Mouse (Mus musculus) frontal cortex, postnatal 10 days (tissue): ENCODE measurements at regions not wholly inside any gene's neighbourhood (a gene's known extent, or its start where the extent isn't known, plus 50 kb on each side); places are given as distances from the start of the nearest gene placed in this dataset.

Experiments
- DNase-seq, 2 experiments: peaks; one replicate each; pipeline ENCODE4 v3.0.0; 2022; ENCODE audit warnings: low spot score in 2 of 2, mixed read lengths in 1 of 2

DNA sequence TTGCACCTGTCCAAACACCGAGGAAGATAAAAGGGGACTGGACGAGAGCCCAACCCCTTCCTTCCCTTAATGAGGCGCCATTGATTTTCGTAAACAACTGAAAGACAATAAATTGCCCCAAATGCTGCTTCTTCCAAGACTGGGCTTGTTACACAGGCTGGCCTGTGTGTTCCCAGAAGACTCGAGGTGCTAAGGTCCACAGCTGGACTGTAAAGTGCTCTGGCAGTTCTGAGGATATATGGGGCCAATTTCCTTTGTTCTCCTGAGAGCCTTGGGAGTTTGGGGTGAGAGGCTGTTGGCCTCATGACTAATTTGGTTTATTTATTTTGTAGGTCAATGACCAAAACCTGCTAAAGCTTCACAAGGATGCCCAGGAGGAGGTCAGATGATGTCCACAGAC lies 377.3 kb upstream of the Prickle1 start:
- no peak for DNase-seq

GRCm38 (mm10) chr15:93961950-93962349 lies 366.3 kb upstream of the Prickle1 start:
- DNase-seq, result no peak

DNA sequence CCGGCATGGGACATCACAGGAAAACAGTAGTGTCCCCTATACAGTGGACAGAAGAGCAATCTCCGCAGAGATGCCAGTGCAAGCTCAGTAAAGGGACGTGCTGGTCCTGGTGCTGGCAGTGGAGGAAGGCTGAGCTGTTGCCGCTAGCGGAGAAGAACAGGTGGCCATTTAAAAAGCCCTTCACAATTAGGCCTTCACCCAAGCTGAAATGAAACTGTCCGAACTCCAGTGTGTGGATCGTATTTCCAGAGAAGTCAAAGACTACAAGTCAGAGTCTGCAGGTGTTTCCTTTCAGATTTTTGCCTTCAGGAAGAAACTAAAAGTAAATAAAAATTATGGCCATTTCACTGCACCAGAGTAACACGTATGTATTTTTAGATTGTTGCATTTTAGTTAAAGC lies 364.2 kb upstream of the Prickle1 start:
- no peak for DNase-seq

DNA sequence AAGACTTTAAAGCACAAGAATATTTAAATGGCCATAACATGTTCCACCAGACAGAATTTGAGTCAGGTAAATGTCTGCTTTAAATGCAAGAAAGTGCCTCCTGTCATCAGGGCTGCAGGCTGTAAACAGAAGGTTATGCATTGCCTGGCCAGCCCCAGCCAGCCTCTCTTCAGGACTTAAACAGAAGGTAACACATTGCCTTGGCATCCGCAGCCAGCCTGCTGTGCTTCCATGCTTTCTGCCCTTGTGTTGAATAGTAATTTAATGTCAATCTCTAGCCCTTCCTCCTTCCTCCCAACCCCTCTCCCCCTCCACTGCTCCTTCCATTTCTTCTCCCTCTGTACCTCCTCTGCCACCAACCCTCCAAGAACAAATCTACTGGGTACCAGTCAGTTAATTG lies 362.4 kb upstream of the Prickle1 start:
- DNase-seq, result no peak

DNA sequence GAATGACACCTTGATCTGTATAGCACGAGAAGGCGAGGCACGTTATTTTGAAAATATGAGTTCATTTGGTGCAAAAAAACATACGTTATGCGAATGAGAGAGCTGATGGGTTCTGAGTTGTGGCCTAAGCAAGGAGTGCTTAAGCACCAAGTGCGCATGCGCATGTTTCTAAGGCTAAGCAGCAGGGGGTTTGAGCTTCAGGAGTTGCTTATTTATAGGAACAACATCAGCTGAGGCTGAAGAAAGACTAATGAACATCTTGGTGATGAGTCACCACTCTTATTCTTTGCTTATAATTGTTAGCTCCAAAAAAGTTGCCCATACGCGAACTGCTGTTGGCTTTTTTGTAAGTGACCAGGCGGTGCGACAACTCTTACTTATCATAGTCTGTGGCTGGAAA lies 361.1 kb upstream of the Prickle1 start:
- DNase-seq, result no peak

- DNase-seq, result no peak
Observed at GRCm38 (mm10) chr15:93953548-93953947, 357.9 kb upstream of the Prickle1 start.

DNA sequence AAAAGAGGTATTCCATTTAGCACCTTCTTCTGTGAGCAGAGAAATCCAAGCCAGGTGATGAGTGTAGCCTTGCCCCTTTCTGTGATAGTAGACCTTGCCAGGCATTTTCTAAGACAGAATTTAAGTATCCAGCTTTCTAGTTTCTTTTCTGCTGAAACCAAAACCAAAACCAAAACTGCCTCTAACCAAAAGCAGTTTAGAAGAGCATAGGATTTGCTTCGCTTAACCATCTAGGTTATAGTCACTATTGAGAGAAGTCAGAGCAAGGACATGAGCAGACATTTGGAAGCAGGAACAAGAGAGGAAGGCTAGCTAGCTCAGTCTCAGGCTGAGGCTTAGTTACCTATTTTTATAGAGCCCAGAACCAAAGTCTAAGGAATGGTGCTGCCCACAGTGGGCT lies 354.8 kb upstream of the Prickle1 start:
- no peak for DNase-seq

DNA sequence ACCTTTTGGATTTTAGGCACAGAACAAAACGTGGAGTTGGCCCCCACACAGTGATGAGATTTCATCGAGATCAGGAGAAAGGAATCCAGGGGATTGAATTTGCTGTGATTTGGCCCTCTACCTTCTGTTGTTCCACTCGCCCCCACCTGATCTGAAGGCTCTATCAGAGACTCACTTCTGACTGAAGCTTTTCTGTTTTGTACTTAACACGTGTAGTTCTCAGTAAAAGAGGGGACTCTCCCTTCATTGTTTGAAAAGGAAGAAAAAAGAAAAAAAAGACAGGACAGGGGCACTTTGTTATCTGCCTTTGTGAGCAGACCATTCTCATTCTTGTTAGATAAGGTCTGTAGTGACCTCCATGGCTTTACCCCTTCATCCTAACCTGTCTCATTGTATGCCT lies 353.2 kb upstream of the Prickle1 start:
- no peak for DNase-seq

- DNase-seq, result no peak
Observed at GRCm38 (mm10) chr15:93943545-93943944, 347.9 kb upstream of the Prickle1 start.

- no peak for DNase-seq
Observed at GRCm38 (mm10) chr15:93932971-93933496, 337.3 kb upstream of the Prickle1 start.

- DNase-seq, result no peak
Observed at GRCm38 (mm10) chr15:93926842-93927241, 331.2 kb upstream of the Prickle1 start.

- DNase-seq, result no peak
Observed at GRCm38 (mm10) chr15:93926262-93926661, 330.6 kb upstream of the Prickle1 start.

DNA sequence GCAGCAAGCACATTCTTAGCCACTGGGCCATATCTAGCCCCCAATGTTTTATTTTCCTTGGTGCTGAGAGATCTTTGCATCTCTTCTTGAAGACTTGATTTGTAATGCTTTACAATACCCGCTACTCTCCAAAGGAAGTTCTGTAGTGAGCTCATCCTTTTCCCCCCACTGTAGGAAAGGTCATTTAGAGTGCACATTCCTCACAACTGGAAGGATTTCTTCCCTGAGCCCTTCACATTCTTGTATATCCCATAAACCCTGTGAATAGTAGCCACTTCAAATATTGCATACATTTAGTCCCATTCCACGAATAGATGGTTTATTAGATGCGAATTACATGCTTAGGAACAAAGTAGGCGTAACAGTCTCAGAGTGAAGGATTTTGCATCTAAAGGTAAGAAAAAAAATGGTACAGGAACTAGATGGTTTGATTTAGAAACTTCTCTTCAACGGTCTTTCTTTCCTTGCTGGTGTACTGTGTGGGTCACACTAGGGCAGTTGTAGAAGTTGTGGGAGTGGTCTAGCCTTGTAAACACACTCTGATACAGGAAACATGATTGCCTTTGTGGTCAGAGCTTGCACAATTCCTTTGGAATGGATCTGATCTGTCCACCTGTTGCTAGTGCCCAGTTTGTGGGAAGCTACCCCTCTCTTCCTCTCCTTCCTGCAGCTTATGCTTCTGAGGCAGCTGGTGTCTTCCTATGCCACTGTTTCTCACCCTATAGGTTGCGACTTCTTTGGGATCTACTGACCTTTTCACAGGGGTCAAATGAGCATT lies 326.0 kb upstream of the Prickle1 start:
- DNase-seq, result no peak

DNA sequence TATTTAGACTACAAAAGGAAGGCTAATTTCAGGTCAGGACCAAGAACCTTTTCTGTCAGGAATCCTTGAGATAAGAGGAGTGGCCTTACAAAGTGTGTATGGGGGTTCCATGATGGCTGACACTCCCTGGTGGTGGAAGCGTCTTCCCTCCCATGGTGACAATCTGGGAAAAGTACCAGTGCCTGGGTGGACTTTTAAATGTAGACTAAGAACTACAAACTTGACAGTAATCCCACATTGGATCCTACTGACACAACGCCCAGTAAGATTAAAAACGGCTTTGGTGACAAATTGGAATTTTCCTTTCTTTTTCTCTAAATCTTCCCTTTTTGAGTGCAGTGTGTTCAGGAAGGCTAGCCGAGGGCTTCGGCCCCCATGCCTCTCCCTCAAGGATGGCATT lies 325.3 kb upstream of the Prickle1 start:
- DNase-seq, result no peak

DNA sequence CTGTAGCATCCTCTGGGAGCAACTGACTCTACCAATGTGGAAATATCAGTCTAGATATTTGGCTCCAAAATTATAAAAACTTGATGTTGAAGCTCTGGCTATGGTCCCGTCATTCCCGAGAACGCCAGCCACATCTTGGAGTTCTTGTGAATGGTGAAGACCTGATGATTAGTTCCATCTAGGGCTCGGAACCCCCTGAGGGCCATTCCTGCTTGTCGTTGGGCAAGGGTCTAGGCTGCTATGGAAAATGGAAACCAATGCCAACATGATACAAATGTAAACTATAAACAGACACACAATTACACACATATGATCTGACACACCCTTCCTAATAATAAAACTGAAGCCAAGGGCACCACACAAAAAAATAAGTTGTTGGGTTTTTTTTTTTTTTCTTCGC lies 323.9 kb upstream of the Prickle1 start:
- no peak for DNase-seq

DNA sequence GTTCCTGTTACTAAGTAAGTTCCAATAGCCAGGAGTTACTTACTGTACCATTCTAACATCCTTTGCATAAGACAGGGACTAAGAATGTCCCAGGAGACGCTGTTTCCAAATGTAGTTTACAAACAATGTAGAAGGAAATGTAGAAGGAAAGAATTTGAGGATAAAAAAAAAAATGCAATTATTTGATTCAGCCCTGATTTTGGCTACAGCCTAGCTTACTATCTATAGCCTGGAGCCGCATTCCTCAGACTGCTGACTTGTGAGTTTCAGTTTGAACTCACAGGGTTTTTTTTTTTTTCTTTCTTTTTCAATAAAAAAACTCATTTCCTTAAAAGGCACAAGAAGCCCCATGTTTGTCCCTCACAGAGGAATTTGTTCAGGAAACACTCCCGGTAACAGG lies 321.2 kb upstream of the Prickle1 start:
- DNase-seq, result no peak

- no peak for DNase-seq
Observed at GRCm38 (mm10) chr15:93913462-93913861, 317.8 kb upstream of the Prickle1 start.

- no peak for DNase-seq
Observed at GRCm38 (mm10) chr15:93913041-93913440, 317.4 kb upstream of the Prickle1 start.

DNA sequence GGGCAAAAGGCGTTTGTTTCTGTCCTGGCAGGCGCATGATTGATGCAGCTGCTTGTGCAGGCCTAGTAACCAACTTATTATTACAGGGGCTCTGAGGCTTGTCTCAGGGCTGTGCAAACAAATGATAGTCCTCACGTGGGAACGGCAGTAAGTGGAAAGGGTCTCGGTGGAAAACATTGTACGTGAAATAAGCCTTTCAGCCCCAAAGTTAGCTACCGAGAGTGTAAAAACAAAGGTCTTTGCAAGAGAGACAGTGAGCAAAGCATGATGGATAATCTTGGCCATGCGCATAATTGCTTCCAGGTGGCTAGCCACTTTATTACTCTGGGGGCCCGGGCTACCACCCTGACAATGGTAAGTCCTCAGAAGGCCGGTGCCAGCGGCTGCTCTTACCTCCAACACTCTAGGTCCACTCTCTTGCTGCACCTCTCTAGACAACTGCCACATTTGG lies 315.3 kb upstream of the Prickle1 start:
- DNase-seq, result no peak

DNA sequence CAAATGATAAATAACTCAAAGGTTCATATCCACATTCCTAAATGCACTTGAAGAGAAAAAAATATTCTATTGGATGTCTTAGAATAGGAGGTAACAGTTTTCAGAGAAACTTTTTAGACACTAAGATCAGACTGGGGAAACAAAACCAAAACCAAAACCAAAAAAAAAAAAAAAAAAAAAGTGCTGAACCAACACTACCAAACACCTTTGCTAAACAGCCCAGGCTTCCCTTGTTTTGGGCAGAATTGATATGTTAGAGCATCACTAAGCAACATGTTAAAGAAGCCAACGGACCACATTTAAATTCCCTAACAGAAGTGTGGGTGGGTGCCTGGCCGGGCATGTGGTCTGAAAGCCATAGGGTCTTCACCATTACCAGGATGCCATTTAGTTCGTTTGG lies 314.5 kb upstream of the Prickle1 start:
- DNase-seq, result no peak

- DNase-seq, result no peak
Observed at GRCm38 (mm10) chr15:93903671-93904603, 308.2 kb upstream of the Prickle1 start.

- no peak for DNase-seq
Observed at GRCm38 (mm10) chr15:93882826-93883225, 287.1 kb upstream of the Prickle1 start.

GRCm38 (mm10) chr15:93881276-93881675 lies 285.6 kb upstream of the Prickle1 start:
- no peak for DNase-seq
